Mouse (Mus musculus): ENCODE data around the gene Atxn2.

DNA sequence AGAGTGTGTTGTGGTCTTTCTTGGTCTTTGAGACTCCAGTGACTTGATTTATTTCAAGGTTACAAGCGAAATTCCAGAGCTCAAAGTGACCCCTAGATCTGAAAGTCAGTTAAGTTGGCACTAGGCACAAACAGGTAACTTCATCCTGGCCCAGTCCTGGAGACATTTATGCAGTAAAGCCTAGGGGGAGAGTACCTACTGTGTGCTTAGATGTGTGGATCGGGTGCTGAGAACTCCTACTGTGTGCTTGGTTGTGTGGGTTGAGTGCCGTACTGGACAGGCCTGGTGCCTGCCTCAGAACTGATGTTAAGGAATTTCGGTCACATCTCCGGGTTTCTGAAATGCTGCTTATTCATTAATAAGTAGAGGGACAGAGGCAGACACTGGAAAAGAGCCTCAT lies 49.6 kb upstream of the Atxn2 start:
- no peak for TF ChIP-seq CTCF (IDR thresholded peaks at IDR 0.05; ENCODE audit: low read depth, low read length)
- no peak for TF ChIP-seq POLR2A (IDR thresholded peaks at IDR 0.05; ENCODE audit: extremely low read depth, insufficient read depth, low read length)
